21 mouse cellular contexts compared by ENCODE assay signal in genomic region chr6:33328326-33328725, GRCm38 (mm10).
DNase-seq lines count a peak whose midpoint lies in the region; TF ChIP-seq lines count a peak whose summit lies in the region.
"Had no signal": no experiment of that assay in that cellular context is flagged by ENCODE, and none has a peak within 500 bp of the region (broad histone marks: within the 10 kb centered on the region; RNA-seq: fewer than 3 reads in every experiment).

No protein-coding gene starts in this region.

- no peaks in the 10 kb centered on the region for H3K9me3 ChIP-seq in MEL (replicated peaks; ENCODE audit: insufficient read depth, low read length)
- H3K9me3 ChIP-seq: G1E had no signal

- no peaks in the 10 kb centered on the region for H3K79me2 ChIP-seq in MEL (ENCODE audit: control insufficient read depth, insufficient read depth, low read length, poor library complexity)

- no peak overlapping the region for H3K9ac ChIP-seq in MEL (ENCODE audit: control insufficient read depth, low read depth, low read length, poor library complexity, severe bottlenecking)

- no peak for TF ChIP-seq CTCF in MEL (IDR thresholded peaks at IDR 0.05 in 2 of 3, conservative IDR thresholded peaks at IDR 0.05 in 1 of 3; ENCODE audit: control insufficient read depth in 1 of 3, insufficient read depth in 1 of 3, low read depth in 2 of 3, low read length in 3 of 3, poor library complexity in 1 of 3, severe bottlenecking in 1 of 3)
- TF ChIP-seq CTCF in kidney, adult 2 months (conservative IDR thresholded peaks at IDR 0.05; ENCODE audit: insufficient read depth, insufficient read length, low read depth, low read length): no peak

- no peaks in the 10 kb centered on the region for H3K27me3 ChIP-seq in MEL (ENCODE audit: control insufficient read depth in 1 of 2, insufficient read depth in 2 of 2, low read length in 2 of 2)
- H3K27me3 ChIP-seq in kidney, adult 2 months (replicated peaks; ENCODE audit: control insufficient read depth, insufficient read depth, low read length): no peaks in the 10 kb centered on the region
- H3K27me3 ChIP-seq: CH12.LX, Patski had no signal

- peaks cover 0 to 13% of the 10 kb centered on the region in 2 experiments; a peak in 2 of 4 replicates for H3K4me1 ChIP-seq in MEL (ENCODE audit: control insufficient read depth in 1 of 2, insufficient read depth in 2 of 2, low read length in 2 of 2)
- peaks cover 5% of the 10 kb centered on the region; the same call in 1 of the 2 replicates for H3K4me1 ChIP-seq in kidney, adult 2 months (ENCODE audit: control insufficient read depth, insufficient read depth, low read length)

- peak; percentile 55 for DNase-seq in retina, postnatal 1 day
- no peak for DNase-seq in retina, embryonic 14.5 days (ENCODE audit: low spot score)
- DNase-seq in 416B (ENCODE audit: low read depth): peak; percentile 64
- DNase-seq in MEL (ENCODE audit: low read depth, low spot score): peak; percentile 24
- no peak for DNase-seq in heart, adult 11 months
- no peak for DNase-seq in kidney, adult 2 months
- DNase-seq: adrenal gland, adult 2 months; adrenal gland, adult 8-10 months; adrenal gland, postnatal 10 days; adrenal gland, postnatal 14 days; adrenal gland, postnatal 25 days; adrenal gland, postnatal 36 days; B cell, adult 2 months; cerebellum, adult 11 months; cerebellum, adult 11-12 months; cerebellum, adult 18-20 months; cerebellum, adult 2 months; cerebellum, adult 8-10 months had no signal

- 78% methylated on average over 1 of the region's 1 CpGs for WGBS in kidney, adult 2 months

- TF ChIP-seq POLR2A in MEL (IDR thresholded peaks at IDR 0.05; ENCODE audit: control insufficient read depth in 1 of 2, insufficient read depth in 1 of 2, low read depth in 1 of 2, low read length in 2 of 2, poor library complexity in 1 of 2): no peak
- no peak for TF ChIP-seq POLR2A in kidney, adult 2 months (IDR thresholded peaks at IDR 0.05; ENCODE audit: low read depth, low read length)

- H3K36me3 ChIP-seq in MEL (ENCODE audit: control insufficient read depth in 1 of 2, insufficient read depth in 2 of 2, low read length in 2 of 2): peaks cover 0 to 2% of the 10 kb centered on the region in 2 experiments; a peak in 2 of 4 replicates
- H3K36me3 ChIP-seq in kidney, adult 2 months (ENCODE audit: control insufficient read depth, insufficient read depth, low read length): no peaks in the 10 kb centered on the region; the same call in 1 of the 2 replicates

- no peak for TF ChIP-seq EP300 in MEL (IDR thresholded peaks at IDR 0.05; ENCODE audit: low read depth in 1 of 2, low read length in 2 of 2)

- no peak for TF ChIP-seq RAD21 in MEL (IDR thresholded peaks at IDR 0.05; ENCODE audit: low read depth, low read length)

- no peak overlapping the region for H3K27ac ChIP-seq in MEL (ENCODE audit: control insufficient read depth, low read depth, low read length)
- H3K27ac ChIP-seq in kidney, adult 2 months (ENCODE audit: insufficient read depth, low read depth, low read length): no peak overlapping the region

- no peak overlapping the region for H3K4me3 ChIP-seq in MEL (ENCODE audit: control insufficient read depth in 1 of 2, insufficient read depth in 1 of 2, low read depth in 2 of 2, low read length in 2 of 2)
- no peak overlapping the region for H3K4me3 ChIP-seq in kidney, adult 2 months (ENCODE audit: insufficient read depth, low read depth, low read length)

TF ChIP-seq in MEL, 35 proteins besides CTCF, POLR2A, EP300 and RAD21:
- TF ChIP-seq MAZ (IDR thresholded peaks at IDR 0.05; ENCODE audit: low read depth, low read length): no peak
- TF ChIP-seq POLR2AphosphoS2 (IDR thresholded peaks at IDR 0.05; ENCODE audit: low read length): no peak
- no peak for TF ChIP-seq MYB (IDR thresholded peaks at IDR 0.05; ENCODE audit: low read depth, low read length)
- TF ChIP-seq ZC3H11A (IDR thresholded peaks at IDR 0.05; ENCODE audit: low read depth, low read length): no peak
- no peak for TF ChIP-seq MAX (IDR thresholded peaks at IDR 0.05; ENCODE audit: low read length)
- TF ChIP-seq MXI1 (IDR thresholded peaks at IDR 0.05; ENCODE audit: low read depth, low read length): no peak
- no peak for TF ChIP-seq RCOR1 (IDR thresholded peaks at IDR 0.05; ENCODE audit: low read depth, low read length)
- no peak for TF ChIP-seq TBP (IDR thresholded peaks at IDR 0.05; ENCODE audit: low read depth, low read length)
- no peak for TF ChIP-seq SMC3 (IDR thresholded peaks at IDR 0.05; ENCODE audit: low read depth, low read length)
- TF ChIP-seq MEF2A (IDR thresholded peaks at IDR 0.05; ENCODE audit: extremely low read depth, insufficient replicate concordance, low read depth, low read length, poor library complexity, severe bottlenecking): no peak
- no peak for TF ChIP-seq CHD2 (IDR thresholded peaks at IDR 0.05; ENCODE audit: low read length)
TF ChIP-seq in MEL: peak in this region for 0.

Comparison
In these comparisons a context has a peak if more than half of its experiments do, and no peak if none do; other contexts are left out.
1. DNase-seq: peak in retina, postnatal 1 day (single experiment), 416B (single experiment) and MEL (single experiment); none in retina, embryonic 14.5 days (single experiment), heart, adult 11 months (single experiment) and kidney, adult 2 months (single experiment).